Mouse (Mus musculus) lung, postnatal 0 days (tissue): ENCODE measurements around the gene Prss28.

Source experiments
- CTCF ChIP-seq: IDR thresholded peaks from 2 replicates; pipeline ENCODE4 v1.5.1; 2016; ENCODE audit warnings: antibody characterized with exemption, mild to moderate bottlenecking
- EP300 ChIP-seq: IDR thresholded peaks from 2 replicates; pipeline ENCODE4 v1.6.1; 2016; ENCODE audit warnings: antibody characterized with exemption, mild to moderate bottlenecking, control low read depth

DNA sequence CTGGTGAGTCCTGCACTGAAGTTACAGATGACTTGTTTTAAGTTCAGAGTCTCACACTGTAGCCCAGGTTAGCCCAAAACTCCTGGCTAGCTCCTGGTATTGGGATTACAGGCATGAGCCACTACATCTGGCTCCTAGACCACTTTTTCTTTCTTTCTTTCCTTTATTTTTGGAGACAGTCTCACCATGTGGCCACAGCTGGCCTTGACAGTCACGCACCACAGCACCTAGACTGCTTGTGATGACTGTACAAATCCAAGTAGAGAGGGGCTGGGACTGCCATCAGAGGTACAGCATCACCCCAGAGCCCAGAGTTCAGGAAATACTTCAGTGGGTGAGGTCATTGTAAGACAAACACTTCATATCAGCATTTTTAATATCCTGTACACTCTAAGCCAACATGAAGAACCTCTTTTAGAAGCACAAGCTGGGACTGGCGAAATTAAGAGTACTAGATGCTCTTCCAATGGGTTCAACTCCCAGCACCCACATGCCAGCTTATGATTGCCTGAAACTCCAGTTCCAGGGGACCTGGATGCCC lies 37.6 kb upstream of the Prss28 start:
- TF ChIP-seq CTCF (no peak), EP300 (0 out of 2 replicates have a peak, but pooled peaks have one; percentile 44)
